Mouse (Mus musculus) neural tube, postnatal 0 days (tissue): Measurements from ENCODE around the gene Kif12. TPM values are rescaled to one million over a fixed set of nuclear protein-coding genes. Genes with fewer than 3 reads are reported as not detected.

Source experiments
- polyA plus RNA-seq: library from polyadenylated mRNA; unstranded; fragments of >200 nt; fragmentation: Nextera tagmentation; extraction: Ambion mirVana; gene quantifications from 2 replicates; pipeline ENCODE4 v1.2.1, GENCODE M21; 2015

The Kif12 gene
- 0.17 and 0.34 TPM in 2 replicates for polyA plus RNA-seq

DNA sequence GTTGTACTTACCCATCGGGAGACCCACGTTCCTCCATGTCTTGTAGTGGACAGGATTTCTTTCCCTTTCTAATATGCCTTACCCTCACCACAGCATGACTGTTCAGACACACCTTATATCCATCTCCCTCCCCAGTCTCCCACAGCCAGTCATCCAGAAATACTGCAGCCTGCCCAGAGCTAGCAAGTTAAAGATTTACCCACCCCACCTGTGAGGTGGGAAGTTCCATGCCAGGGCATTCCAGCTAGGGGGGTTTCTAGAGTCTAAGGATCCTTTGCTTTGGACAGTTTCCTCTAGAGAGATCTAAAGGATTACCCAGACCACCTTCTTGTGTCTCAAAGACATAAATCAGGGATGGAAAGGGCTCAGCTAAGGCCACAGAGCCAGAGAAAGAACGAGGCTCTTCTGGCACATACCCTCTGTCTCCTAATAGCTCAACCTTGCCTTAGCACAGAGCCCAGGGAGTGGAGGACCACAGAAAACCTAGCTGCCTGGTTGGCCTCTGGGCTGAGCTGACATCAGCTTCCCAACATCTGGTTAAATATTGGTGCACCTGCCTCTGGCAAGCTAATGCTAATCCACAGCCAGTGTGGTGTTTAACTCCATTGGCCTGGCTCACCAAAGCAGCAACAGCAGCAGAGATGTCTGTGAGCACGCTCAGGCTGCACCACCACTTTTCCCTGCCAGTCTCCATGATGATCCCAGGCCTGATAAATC is at the start of gene Kif12:
TSS of gene Kif12 (minus strand) at position 163 of the 717 bp plus-strand sequence.

DNA sequence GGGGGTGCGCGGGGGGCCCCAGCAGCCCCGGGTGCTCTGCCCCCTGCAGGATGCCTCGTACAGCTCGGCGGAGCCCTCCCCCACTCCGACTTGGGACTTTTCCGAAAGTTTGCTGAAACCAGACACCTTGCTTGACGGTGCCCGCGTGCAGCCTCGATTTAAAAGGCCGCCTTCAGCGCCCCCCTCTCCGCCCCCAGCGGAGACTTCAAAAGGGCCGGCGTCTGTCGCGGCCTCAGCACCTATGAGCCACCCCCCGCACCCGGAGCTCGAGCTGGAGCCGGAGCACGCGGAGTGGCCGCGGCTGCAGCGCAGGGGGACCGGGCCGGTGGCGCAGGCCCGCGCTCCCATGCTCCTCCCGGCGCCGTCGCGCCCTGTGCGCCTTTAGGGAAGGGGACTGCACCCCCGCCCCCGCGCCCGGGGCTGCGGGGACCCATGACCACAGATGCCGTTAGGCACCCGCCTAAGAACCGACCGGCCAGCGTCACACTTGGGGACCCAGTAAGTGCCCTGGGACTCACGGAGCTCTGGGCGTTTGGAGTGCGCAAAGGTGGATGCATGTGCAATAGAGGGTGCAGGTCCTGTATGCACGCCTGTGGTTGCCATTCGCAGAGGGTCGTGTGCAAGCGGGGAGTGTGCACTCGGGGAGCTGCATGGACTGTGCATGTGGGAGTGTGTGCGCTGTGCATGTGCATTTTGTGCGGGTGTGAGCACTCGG is 42.1 kb upstream of the Kif12 start, which contains the start of gene Col27a1:
TSS of gene Col27a1 (plus strand) at position 98 of the 715 bp plus-strand sequence.

DNA sequence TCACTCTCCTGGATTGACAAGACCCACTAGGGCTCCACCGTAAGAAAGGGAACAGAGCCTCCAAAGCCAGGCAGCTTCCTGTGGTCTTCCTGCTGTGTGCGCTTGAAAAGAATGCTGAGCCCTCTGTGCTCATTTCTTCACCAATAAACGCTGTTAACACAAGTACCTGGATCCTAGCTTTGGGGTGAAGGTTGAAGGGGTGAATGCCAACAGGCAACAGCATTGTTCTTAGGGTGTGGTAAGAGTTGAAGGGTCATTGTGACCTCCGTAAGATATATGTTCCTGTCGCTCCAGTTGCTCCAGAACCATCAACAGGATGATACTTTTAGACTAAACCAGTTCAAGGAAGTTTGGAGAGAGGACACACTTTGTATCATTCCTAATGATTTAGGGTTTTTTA is 17.2 kb downstream of the Kif12 start, which contains the start of gene Ambp:
TSS of gene Ambp (minus strand) at position 101 of the 400 bp plus-strand sequence.

Other genes starting within 250 kb of the Kif12 start
- 10.5 and 14.4 TPM in 2 replicates for gene Zfp618, start 206.6 kb downstream of the Kif12 start, polyA plus RNA-seq
- 0.42 TPM in 1 of 2 replicates, not detected in the other for gene Ambp, start 17.3 kb downstream of the Kif12 start, polyA plus RNA-seq
- 2.3 and 2.7 TPM in 2 replicates for gene Col27a1, start 41.9 kb upstream of the Kif12 start, polyA plus RNA-seq
- gene Orm1, start 172.4 kb upstream of the Kif12 start, polyA plus RNA-seq, result not detected in 2 replicates
- gene Orm3, start 184.0 kb upstream of the Kif12 start, polyA plus RNA-seq, result not detected in 2 replicates
- not detected in 2 replicates for gene Orm2, start 190.3 kb upstream of the Kif12 start, polyA plus RNA-seq
- gene Akna, start 231.2 kb upstream of the Kif12 start, polyA plus RNA-seq, result 2.2 and 2.6 TPM in 2 replicates